Mouse (Mus musculus) hindbrain, postnatal 0 days (tissue): ENCODE data around the gene Pacs1. TPM values are rescaled to one million over a fixed set of nuclear protein-coding genes. Genes with fewer than 3 reads are reported as not detected.

Experiments used
- ATAC-seq: fragments of 200-750 bp; cut with Nextera tagmentation; 2 replicates; pipeline ENCODE4 v1.8.0; 2017; ENCODE audit warnings: mild to moderate bottlenecking, moderate TSS enrichment, moderate library complexity
- DNase-seq: peaks from one replicate; pipeline ENCODE4 v3.0.0-alpha.2; 2015; ENCODE audit warnings: low spot score
- H3K27ac ChIP-seq: fragments of 300-500 bp; sonication (generic); 2 replicates; pipeline ENCODE4 v1.5.1; 2014; ENCODE audit warnings: mild to moderate bottlenecking
- H3K27me3 ChIP-seq: fragments of 300-500 bp; sonication (generic); 2 replicates; pipeline ENCODE4 v1.6.1; 2014; ENCODE audit warnings: low read length, mixed read lengths; ENCODE audit not compliant: insufficient read depth
- H3K36me3 ChIP-seq: fragments of 300-500 bp; sonication (generic); 2 replicates; pipeline ENCODE4 v1.6.1; 2014; ENCODE audit warnings: low read length, mixed read lengths; ENCODE audit not compliant: insufficient read depth
- H3K4me1 ChIP-seq: fragments of 300-500 bp; sonication (generic); 2 replicates; pipeline ENCODE4 v1.6.1; 2014; ENCODE audit warnings: antibody characterized with exemption, low read length, mixed read lengths; ENCODE audit not compliant: insufficient read depth
- H3K4me2 ChIP-seq: fragments of 300-500 bp; sonication (generic); 2 replicates; pipeline ENCODE4 v1.6.1; 2014; ENCODE audit warnings: low read depth, mild to moderate bottlenecking, low read length, moderate library complexity, mixed read lengths
- H3K4me3 ChIP-seq: fragments of 300-500 bp; sonication (generic); 2 replicates; pipeline ENCODE4 v1.5.1; 2014; ENCODE audit warnings: low read length
- H3K9ac ChIP-seq: fragments of 300-500 bp; sonication (generic); replicated peaks from 2 replicates; pipeline ENCODE4 v1.6.1; 2014; ENCODE audit warnings: mild to moderate bottlenecking, low read length, moderate library complexity, mixed read lengths
- H3K9me3 ChIP-seq: fragments of 300-500 bp; sonication (generic); 2 replicates; pipeline ENCODE4 v1.6.1; 2016; ENCODE audit warnings: low read length, mixed read lengths
- CTCF ChIP-seq: IDR thresholded peaks from 2 replicates; pipeline ENCODE4 v1.5.1; 2016; ENCODE audit warnings: antibody characterized with exemption, control low read depth, low read depth
- WGBS: fragments of 180-500 bp; shearing (Covaris S2); extraction: QIAGEN DNeasy Blood & Tissue Kit; methylation state at CpG from one replicate; pipeline ENCODE4 v1.1.7; 2014; 5-methylcytosine and 5-hydroxymethylcytosine counted together
- polyA plus RNA-seq: library from polyadenylated mRNA; unstranded; fragments of >200 nt; fragmentation: Nextera tagmentation; extraction: Ambion mirVana; gene quantifications from 2 replicates; pipeline ENCODE4 v1.2.1, GENCODE M21; 2015
- total RNA-seq: library from RNA; depleted of rRNA; stranded (reverse); fragments of >200 nt; gene quantifications from 2 replicates; pipeline ENCODE4 v1.2.3, GENCODE M21; 2014

The Pacs1 gene
- total and polyA plus RNA-seq, 2 experiments from 2014 or later = 41.0 to 63.6 TPM

DNA sequence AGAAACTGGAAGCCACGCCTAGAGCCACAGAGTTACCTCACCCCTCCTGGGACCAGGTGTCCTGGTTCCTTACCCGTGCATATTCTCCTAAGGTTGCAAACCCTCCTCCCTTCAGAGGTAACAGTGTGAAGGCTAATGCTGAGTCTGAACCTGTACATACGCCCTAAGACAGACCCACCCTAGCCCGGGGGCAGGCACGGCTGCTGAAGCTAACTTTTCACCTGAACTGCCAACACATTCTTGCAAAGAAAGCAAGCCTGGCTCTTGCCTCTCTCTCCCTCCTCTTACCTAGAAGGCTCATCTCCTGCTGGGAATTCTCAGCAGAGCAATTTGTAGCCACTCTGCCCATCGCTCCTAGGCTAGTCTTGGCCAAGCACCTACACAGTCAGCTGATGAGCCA, 27.7 kb upstream of the Pacs1 start:
- Histone ChIP-seq H3K27me3 (no peaks in the 10 kb centered on the region), H3K9me3 (no peaks in the 10 kb centered on the region), H3K4me2 (no peak overlapping the region), H3K9ac (0 out of 2 replicates have a peak overlapping the region, but pooled peaks have one; percentile 24), H3K4me3 (no peak overlapping the region), H3K4me1 (0 out of 2 replicates have a peak, but pooled peaks cover 8% of the 10 kb centered on the region), H3K27ac (no peak overlapping the region), H3K36me3 (peaks cover 16% of the 10 kb centered on the region; the same call in 1 of the 2 replicates)
- no peak for TF ChIP-seq CTCF
- ATAC-seq (no peak), DNase-seq (no peak)
- 88% methylated on average over 6 of the region's 6 CpGs for WGBS

- H3K9me3 ChIP-seq = no peaks in the 10 kb centered on the region
- WGBS = 3% methylated on average over 32 of the region's 32 CpGs
- ATAC-seq (peak; percentile 40), DNase-seq (peak; percentile 68)
- H3K9ac ChIP-seq = peak within 1 kb of the TSS; percentile 79
- no peaks in the 10 kb centered on the region for H3K27me3 ChIP-seq
- H3K36me3 ChIP-seq = peaks cover under 1% of the 10 kb centered on the region; the same call in 1 of the 2 replicates
- peaks cover 16% of the 10 kb centered on the region for H3K4me1 ChIP-seq
- H3K4me3 ChIP-seq = peak within 1 kb of the TSS; percentile 50
- peak within 1 kb of the TSS; percentile 77 for H3K27ac ChIP-seq
- TF ChIP-seq CTCF = no peak
- peak within 1 kb of the TSS; percentile 70 for H3K4me2 ChIP-seq
Measured at GRCm38 (mm10) chr19:5297903-5298800, 25.2 kb upstream of the Pacs1 start, which contains the start of gene Gal3st3. TSS of gene Gal3st3 (plus strand) at chr19:5298331.

GRCm38 (mm10) chr19:5296630-5297029, 23.7 kb upstream of the Pacs1 start:
- peaks cover 16% of the 10 kb centered on the region for H3K4me1 ChIP-seq
- 84% methylated on average over 5 of the region's 5 CpGs for WGBS
- H3K4me2 ChIP-seq = no peak overlapping the region
- peaks cover 12% of the 10 kb centered on the region for H3K36me3 ChIP-seq
- DNase-seq (no peak), ATAC-seq (no peak)
- no peak for TF ChIP-seq CTCF
- H3K9ac ChIP-seq = no peak overlapping the region
- H3K27ac ChIP-seq = no peak overlapping the region
- H3K9me3 ChIP-seq = no peaks in the 10 kb centered on the region
- no peaks in the 10 kb centered on the region for H3K27me3 ChIP-seq
- H3K4me3 ChIP-seq = no peak overlapping the region

- peak; percentile 49 for ATAC-seq
- Histone ChIP-seq H3K4me2 (peak overlapping the region; percentile 81), H3K9me3 (no peaks in the 10 kb centered on the region), H3K4me3 (peak overlapping the region; percentile 95), H3K36me3 (peaks cover 16% of the 10 kb centered on the region), H3K4me1 (peaks cover 16% of the 10 kb centered on the region), H3K27ac (peak overlapping the region; percentile 91), H3K9ac (peak overlapping the region; percentile 55), H3K27me3 (no peaks in the 10 kb centered on the region)
- DNase-seq = no peak
- WGBS = 6% methylated on average over 13 of the region's 13 CpGs
- no peak for TF ChIP-seq CTCF
Measured at GRCm38 (mm10) chr19:5295736-5296075, 22.8 kb upstream of the Pacs1 start.

GRCm38 (mm10) chr19:5294972-5295735, 22.2 kb upstream of the Pacs1 start, which contains the start of gene Sf3b2:
TSS of gene Sf3b2 (minus strand) at chr19:5295455.
- ATAC-seq = peak; percentile 97
- Histone ChIP-seq H3K9ac (peak within 1 kb of the TSS; percentile 83), H3K36me3 (peaks cover 22% of the 10 kb centered on the region), H3K4me2 (peak within 1 kb of the TSS; percentile 81), H3K4me1 (peaks cover 15% of the 10 kb centered on the region), H3K9me3 (no peaks in the 10 kb centered on the region), H3K27me3 (no peaks in the 10 kb centered on the region), H3K4me3 (peak within 1 kb of the TSS; percentile 95), H3K27ac (peak within 1 kb of the TSS; percentile 91)
- peak; percentile 100 for DNase-seq
- TF ChIP-seq CTCF = peak; percentile 84
- WGBS = under 1% methylated on average over 46 of the region's 46 CpGs

DNA sequence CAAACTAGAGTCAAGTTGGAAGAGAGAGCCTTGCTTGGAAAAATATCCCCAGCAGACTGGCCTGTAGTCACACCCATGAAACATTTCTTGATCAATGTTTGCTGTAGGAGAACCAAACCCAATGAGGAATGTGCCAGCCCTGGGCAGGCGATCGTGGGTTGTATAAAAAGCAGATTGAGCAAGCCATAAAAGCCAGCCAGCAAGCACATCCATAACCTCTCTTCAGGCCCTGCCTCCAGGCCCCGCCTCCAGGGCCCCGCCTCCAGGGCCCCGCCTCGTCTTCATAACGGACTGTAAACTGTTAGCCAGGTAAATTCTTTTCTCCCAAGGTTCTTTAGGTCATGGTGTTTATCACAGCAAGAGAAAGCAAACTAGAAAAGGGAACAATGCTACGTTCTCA, 5.5 kb upstream of the Pacs1 start:
- DNase-seq (no peak), ATAC-seq (no peak)
- TF ChIP-seq CTCF = no peak
- H3K9me3 ChIP-seq = no peaks in the 10 kb centered on the region
- peaks cover 53% of the 10 kb centered on the region for H3K36me3 ChIP-seq
- no peaks in the 10 kb centered on the region for H3K4me1 ChIP-seq
- no peak overlapping the region for H3K27ac ChIP-seq
- H3K9ac ChIP-seq = no peak overlapping the region
- no peak overlapping the region for H3K4me3 ChIP-seq
- no peak overlapping the region for H3K4me2 ChIP-seq
- 89% methylated on average over 8 of the region's 8 CpGs for WGBS
- no peaks in the 10 kb centered on the region for H3K27me3 ChIP-seq
